Mouse (Mus musculus) small intestine, adult 2 months (tissue): ENCODE results near the gene Cyp2a22.
"Not testable (repeated sequence)": the region's sequence is repeated elsewhere in the genome, so short reads cannot be mapped to it uniquely, and the experiment has no call there.

ENCODE experiments used
- CTCF ChIP-seq: fragments of 200-500 bp; IDR thresholded peaks from 2 replicates; pipeline ENCODE4 v1.5.1; 2012; ENCODE audit warnings: low read depth, mild to moderate bottlenecking, control low read depth, inconsistent platforms, low read length, moderate library complexity, mixed read lengths; ENCODE audit not compliant: insufficient replicate concordance, insufficient read length; ENCODE audit errors: extremely low read depth
- POLR2A ChIP-seq: fragments of 200-500 bp; IDR thresholded peaks from 2 replicates; pipeline ENCODE4 v1.6.1; 2012; ENCODE audit warnings: low read depth, mild to moderate bottlenecking, control low read depth, inconsistent platforms, low read length, moderate library complexity

- not testable (repeated sequence) for TF ChIP-seq CTCF, POLR2A
Observed at GRCm38 (mm10) chr7:26981464-26981863, 42.3 kb upstream of the Cyp2a22 start.
